Mouse (Mus musculus) heart, embryonic 14.5 days (tissue): Measurements from ENCODE around the gene Hnrnpl. TPM values are rescaled to one million over a fixed set of nuclear protein-coding genes. Genes with fewer than 3 reads are reported as not detected.

ENCODE experiments used
- ATAC-seq: fragments of 200-750 bp; cut with Nextera tagmentation; 2 replicates; pipeline ENCODE4 v1.8.0; 2017; ENCODE audit warnings: low read depth, moderate TSS enrichment; ENCODE audit not compliant: insufficient number of reproducible peaks, insufficient read depth, low FRiP score
- H3K27ac ChIP-seq, 2 experiments: fragments of 200-500 bp in 1 of 2; fragments of 300-500 bp in 1 of 2; sonication (generic) in 1 of 2; replicated peaks in 1 of 2; 2 replicates each; pipeline ENCODE4 v1.5.1; 2012 to 2014; ENCODE audit warnings: low read depth in 2 of 2, low read length in 2 of 2, control low read depth in 1 of 2, mild to moderate bottlenecking in 1 of 2, mixed read lengths in 1 of 2; ENCODE audit not compliant: control insufficient read depth in 1 of 2, insufficient read depth in 1 of 2
- H3K27me3 ChIP-seq: fragments of 300-500 bp; sonication (generic); 2 replicates; pipeline ENCODE4 v1.6.1; 2014; ENCODE audit warnings: mild to moderate bottlenecking, low read length, control low read depth; ENCODE audit not compliant: control insufficient read depth, insufficient read depth
- H3K36me3 ChIP-seq: fragments of 300-500 bp; sonication (generic); 2 replicates; pipeline ENCODE4 v1.6.1; 2014; ENCODE audit warnings: mild to moderate bottlenecking, control low read depth, low read length, mixed read lengths; ENCODE audit not compliant: control insufficient read depth, insufficient read depth
- H3K4me1 ChIP-seq, 2 experiments: fragments of 200-500 bp in 1 of 2; fragments of 300-500 bp in 1 of 2; sonication (generic) in 1 of 2; 2 replicates each; pipeline ENCODE4 v1.6.1; 2012 to 2014; ENCODE audit warnings: low read length in 2 of 2, control low read depth in 1 of 2, mixed read lengths in 1 of 2; ENCODE audit not compliant: control insufficient read depth in 2 of 2, insufficient read depth in 2 of 2
- H3K4me2 ChIP-seq: fragments of 300-500 bp; sonication (generic); 2 replicates; pipeline ENCODE4 v1.6.1; 2014; ENCODE audit warnings: mild to moderate bottlenecking, low read length
- H3K4me3 ChIP-seq, 2 experiments: fragments of 200-500 bp in 1 of 2; fragments of 300-500 bp in 1 of 2; sonication (generic) in 1 of 2; 2 replicates each; pipeline ENCODE4 v1.5.1; 2012 to 2014; ENCODE audit warnings: low read length in 2 of 2, mild to moderate bottlenecking in 2 of 2, control low read depth in 1 of 2, low read depth in 1 of 2, moderate library complexity in 1 of 2; ENCODE audit not compliant: control insufficient read depth in 1 of 2, insufficient read depth in 1 of 2
- H3K9ac ChIP-seq: fragments of 300-500 bp; sonication (generic); 2 replicates; pipeline ENCODE4 v1.6.1; 2014; ENCODE audit warnings: mild to moderate bottlenecking, low read length
- H3K9me3 ChIP-seq: fragments of 300-500 bp; sonication (generic); 2 replicates; pipeline ENCODE4 v1.6.1; 2016; ENCODE audit warnings: low read length, control low read depth; ENCODE audit not compliant: control insufficient read depth
- WGBS: fragments of 180-500 bp; shearing (Covaris S2); extraction: QIAGEN DNeasy Blood & Tissue Kit; methylation state at CpG from one replicate; pipeline ENCODE4 v1.1.7; 2014; 5-methylcytosine and 5-hydroxymethylcytosine counted together
- polyA plus RNA-seq: library from polyadenylated mRNA; unstranded; fragments of >200 nt; fragmentation: Nextera tagmentation; extraction: Ambion mirVana; gene quantifications from 2 replicates; pipeline ENCODE4 v1.2.1, GENCODE M21; 2014

Gene Hnrnpl
- polyA plus RNA-seq, 1 experiment from 2014 or later: 155 TPM

DNA sequence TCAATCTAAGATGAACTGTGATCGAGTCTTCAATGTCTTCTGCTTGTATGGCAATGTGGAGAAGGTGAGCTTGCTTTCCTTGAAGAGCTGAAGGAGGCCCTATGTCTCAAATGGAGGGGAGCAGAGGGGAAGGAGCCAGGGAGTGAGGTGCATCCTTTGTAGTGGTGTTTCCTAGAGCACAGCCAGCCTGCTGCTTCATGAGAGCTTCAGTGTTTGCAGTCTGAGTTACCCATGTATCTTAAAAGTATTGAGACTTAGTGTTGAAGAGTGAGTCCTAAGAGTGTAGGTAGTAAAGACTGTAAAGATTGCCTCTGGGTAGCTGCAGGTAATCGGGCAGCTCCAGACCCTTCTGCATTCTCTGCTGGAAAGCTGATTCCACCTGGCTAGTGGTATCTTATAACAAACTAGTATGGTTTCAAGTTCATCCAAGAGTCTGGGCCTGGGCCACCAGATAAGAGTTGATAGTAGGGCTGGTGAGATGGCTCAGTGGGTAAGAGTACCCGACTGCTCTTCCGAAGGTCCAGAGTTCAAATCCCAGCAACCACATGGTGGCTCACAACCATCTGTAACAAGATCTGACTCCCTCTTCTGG lies 10.6 kb downstream of the Hnrnpl start:
- 0 out of 2 replicates have a peak overlapping the region, but pooled peaks have one; percentile 11 for H3K9ac ChIP-seq
- no peak overlapping the region for H3K4me2 ChIP-seq
- no peak for ATAC-seq
- H3K27ac ChIP-seq: no peak overlapping the region
- H3K4me1 ChIP-seq: peaks cover 9 to 70% of the 10 kb centered on the region in 2 experiments; a peak in 3 of 4 replicates
- 77% methylated on average over 4 of the region's 4 CpGs for WGBS
- no peak overlapping the region for H3K4me3 ChIP-seq
- H3K9me3 ChIP-seq: no peaks in the 10 kb centered on the region
- H3K27me3 ChIP-seq: no peaks in the 10 kb centered on the region
- H3K36me3 ChIP-seq: peaks cover 92% of the 10 kb centered on the region

DNA sequence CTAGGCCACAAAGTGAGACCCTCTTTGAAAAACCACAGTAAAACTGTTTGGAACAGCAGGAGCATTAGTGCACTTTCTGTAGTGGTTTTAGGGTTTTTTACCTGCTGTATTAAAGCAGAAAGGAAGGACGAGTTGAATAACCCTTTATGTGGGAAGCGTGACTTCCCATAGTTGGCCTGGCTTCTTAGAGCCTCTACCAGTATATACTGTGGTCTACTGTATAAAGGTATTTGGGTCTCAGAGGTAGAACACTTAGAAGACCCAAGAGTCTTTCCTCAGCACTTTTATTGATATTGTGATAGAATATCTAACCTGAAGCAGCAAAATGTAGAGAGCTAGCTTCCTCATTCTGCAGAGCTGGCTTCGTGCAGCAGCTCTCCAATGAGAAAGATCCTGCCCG lies 11.2 kb downstream of the Hnrnpl start:
- no peaks in the 10 kb centered on the region for H3K27me3 ChIP-seq
- ATAC-seq: no peak
- no peak overlapping the region for H3K27ac ChIP-seq
- H3K9ac ChIP-seq: no peak overlapping the region
- 81% methylated on average over 4 of the region's 4 CpGs for WGBS
- H3K9me3 ChIP-seq: no peaks in the 10 kb centered on the region
- no peak overlapping the region for H3K4me3 ChIP-seq
- peaks cover 10 to 66% of the 10 kb centered on the region in 2 experiments for H3K4me1 ChIP-seq
- H3K36me3 ChIP-seq: peaks cover 86% of the 10 kb centered on the region
- H3K4me2 ChIP-seq: no peak overlapping the region

GRCm38 (mm10) chr7:28820358-28821260 lies 12.3 kb downstream of the Hnrnpl start:
- WGBS: 60% methylated on average over 12 of the region's 12 CpGs
- peaks cover 15 to 61% of the 10 kb centered on the region in 2 experiments for H3K4me1 ChIP-seq

DNA sequence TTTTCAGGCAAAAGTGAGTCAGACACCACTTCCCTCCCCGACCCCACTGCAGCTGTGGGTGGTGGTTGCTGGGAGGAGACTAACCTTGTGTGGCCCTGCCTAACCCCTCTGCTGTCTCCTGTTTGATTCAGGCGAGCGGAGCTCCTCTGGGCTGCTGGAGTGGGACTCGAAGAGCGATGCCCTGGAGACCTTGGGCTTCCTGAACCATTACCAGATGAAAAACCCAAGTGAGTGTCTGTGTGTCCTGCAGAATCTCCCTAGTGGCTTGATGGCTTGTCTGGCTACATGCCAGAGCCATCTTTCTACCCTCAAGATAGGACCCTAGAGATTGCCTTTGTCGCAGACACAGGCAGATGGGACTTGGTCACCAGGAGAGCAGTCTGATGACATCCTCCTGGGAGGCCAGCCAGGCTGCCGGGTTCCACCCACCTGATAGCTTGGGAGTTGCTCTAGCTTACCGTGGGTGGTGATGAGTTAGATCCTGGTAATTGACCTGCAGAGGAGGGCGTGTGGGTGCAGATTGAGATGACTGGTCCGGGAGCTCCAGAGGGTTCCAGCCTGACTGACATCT lies 13.0 kb downstream of the Hnrnpl start:
- H3K27me3 ChIP-seq: no peaks in the 10 kb centered on the region
- no peak overlapping the region for H3K9ac ChIP-seq
- no peak overlapping the region for H3K4me2 ChIP-seq
- no peak for ATAC-seq
- H3K4me3 ChIP-seq: no peak overlapping the region
- no peaks in the 10 kb centered on the region for H3K9me3 ChIP-seq
- peaks cover 72% of the 10 kb centered on the region for H3K36me3 ChIP-seq
- peaks cover 21 to 62% of the 10 kb centered on the region in 2 experiments for H3K4me1 ChIP-seq
- H3K27ac ChIP-seq: peak overlapping the region; percentile 14 to 50; a peak in 3 of 4 replicates
- 44% methylated on average over 10 of the region's 10 CpGs for WGBS

More at GRCm38 (mm10) chr7:28820358-28821260, 12.3 kb downstream of the Hnrnpl start:
- Histone ChIP-seq H3K9me3 (no peaks in the 10 kb centered on the region), H3K27ac (peak overlapping the region; percentile 14 to 50; a peak in 3 of 4 replicates), H3K36me3 (peaks cover 76% of the 10 kb centered on the region), H3K27me3 (no peaks in the 10 kb centered on the region), H3K9ac (no peak overlapping the region; the same call in 1 of the 2 replicates), H3K4me3 (no peak overlapping the region), H3K4me2 (no peak overlapping the region)
- no peak for ATAC-seq

- H3K4me1 ChIP-seq: peaks cover 21 to 53% of the 10 kb centered on the region in 2 experiments
- peaks cover 62% of the 10 kb centered on the region for H3K36me3 ChIP-seq
- H3K9me3 ChIP-seq: no peaks in the 10 kb centered on the region
- no peak overlapping the region for H3K4me3 ChIP-seq
- ATAC-seq: no peak
- H3K9ac ChIP-seq: no peak overlapping the region
- H3K4me2 ChIP-seq: no peak overlapping the region
- H3K27ac ChIP-seq: 0 out of 4 replicates have a peak overlapping the region, but pooled peaks of 1 of the 2 experiments have one; percentile 21
- no peaks in the 10 kb centered on the region for H3K27me3 ChIP-seq
- WGBS: 70% methylated on average over 1 of the region's 1 CpGs
Measured at GRCm38 (mm10) chr7:28822556-28822955, 14.2 kb downstream of the Hnrnpl start.

DNA sequence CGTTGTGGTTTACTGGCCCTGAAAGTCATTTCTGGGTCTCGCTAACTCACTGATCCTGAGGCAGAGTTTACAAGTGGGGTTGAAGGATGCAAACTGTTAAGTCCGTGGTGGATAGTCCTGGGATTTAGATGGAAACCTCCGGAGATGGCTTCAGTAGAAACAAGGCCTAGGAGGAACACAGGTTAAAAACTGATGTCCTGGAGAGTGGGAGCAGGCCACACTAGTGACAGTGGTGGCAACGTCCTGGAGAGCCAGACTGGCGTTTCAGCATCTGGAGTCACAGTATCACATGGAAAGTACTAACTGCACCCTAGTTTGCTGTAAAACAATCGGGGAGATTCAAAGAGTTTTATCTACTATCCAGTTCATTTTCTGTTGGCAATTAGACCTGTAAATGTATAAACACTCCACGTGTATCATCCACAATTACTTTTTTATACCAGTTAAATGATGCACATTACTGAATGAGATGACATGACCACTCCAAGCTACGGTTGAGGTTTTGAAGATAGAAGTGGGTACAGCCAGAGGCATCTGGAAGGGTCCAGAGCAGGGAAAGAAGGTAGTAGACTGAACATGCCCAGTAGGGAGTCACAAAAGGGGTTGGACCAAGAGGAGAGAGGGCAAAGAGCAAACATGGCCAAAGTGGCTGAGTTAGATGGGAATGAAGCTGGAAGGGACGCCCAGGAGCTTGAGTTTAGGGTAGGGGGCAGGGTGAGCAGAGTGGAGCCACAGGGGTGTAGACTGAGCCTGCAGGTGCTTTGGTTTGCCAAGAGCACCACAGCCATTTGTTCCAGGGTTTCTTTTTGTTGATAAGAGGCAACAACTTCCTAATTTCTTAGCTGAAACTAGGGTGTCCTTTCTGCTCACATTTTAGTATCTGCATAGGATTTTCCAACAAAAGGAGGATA lies 14.9 kb downstream of the Hnrnpl start:
- H3K4me2 ChIP-seq: no peak overlapping the region
- WGBS: 53% methylated on average over 10 of the region's 10 CpGs
- no peaks in the 10 kb centered on the region for H3K9me3 ChIP-seq
- H3K27ac ChIP-seq: peak overlapping the region in 1 of 2 experiments; percentile 93; a peak in 1 of 4 replicates
- H3K9ac ChIP-seq: no peak overlapping the region
- no peak for ATAC-seq
- H3K4me1 ChIP-seq: peaks cover 22 to 49% of the 10 kb centered on the region in 2 experiments
- H3K4me3 ChIP-seq: no peak overlapping the region
- peaks cover 55% of the 10 kb centered on the region for H3K36me3 ChIP-seq
- no peaks in the 10 kb centered on the region for H3K27me3 ChIP-seq

DNA sequence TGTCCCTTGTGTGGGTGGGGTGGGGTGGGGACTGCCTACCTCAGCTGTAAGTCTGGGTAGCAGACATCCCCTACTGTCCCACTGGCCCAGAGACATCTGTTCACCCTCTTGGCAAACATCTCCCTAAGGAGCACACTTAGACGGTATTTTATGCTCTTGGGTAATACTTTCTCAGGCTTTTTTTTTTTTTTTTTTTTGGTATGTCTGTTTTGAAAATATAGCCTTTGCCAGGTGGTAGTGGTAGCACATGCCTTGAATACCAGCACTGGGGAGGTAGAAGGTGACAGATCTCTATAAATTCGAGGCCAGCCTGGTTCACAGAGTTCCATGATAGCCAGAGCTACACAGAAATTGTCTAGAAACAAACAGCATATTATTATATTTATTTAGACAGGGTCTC lies 15.6 kb downstream of the Hnrnpl start:
- Histone ChIP-seq H3K4me1 (peaks cover 22 to 47% of the 10 kb centered on the region in 2 experiments), H3K27me3 (no peaks in the 10 kb centered on the region), H3K36me3 (peaks cover 54% of the 10 kb centered on the region), H3K27ac (peak overlapping the region in 1 of 2 experiments; percentile 93; a peak in 2 of 4 replicates), H3K4me2 (no peak overlapping the region), H3K9ac (no peak overlapping the region), H3K4me3 (no peak overlapping the region), H3K9me3 (no peaks in the 10 kb centered on the region)
- ATAC-seq: no peak
- 42% methylated on average over 2 of the region's 2 CpGs for WGBS
